Mouse (Mus musculus) midbrain, embryonic 16.5 days (tissue): Measurements from ENCODE around the gene Spem1. TPM values are rescaled to one million over a fixed set of nuclear protein-coding genes. Genes with fewer than 3 reads are reported as not detected.

Experiments used
- ATAC-seq: fragments of 200-750 bp; cut with Nextera tagmentation; 2 replicates; pipeline ENCODE4 v1.8.0; 2017; ENCODE audit warnings: moderate TSS enrichment
- H3K27ac ChIP-seq: fragments of 300-500 bp; sonication (generic); 2 replicates; pipeline ENCODE4 v1.5.1; 2014; ENCODE audit warnings: mild to moderate bottlenecking, low read length, mixed read lengths
- H3K27me3 ChIP-seq: fragments of 300-500 bp; sonication (generic); 2 replicates; pipeline ENCODE4 v1.6.1; 2014; ENCODE audit warnings: low read depth, low read length, mixed read lengths; ENCODE audit not compliant: control insufficient read depth, insufficient read depth
- H3K36me3 ChIP-seq: fragments of 300-500 bp; sonication (generic); 2 replicates; pipeline ENCODE4 v1.6.1; 2014; ENCODE audit warnings: mild to moderate bottlenecking, low read length, moderate library complexity, mixed read lengths; ENCODE audit not compliant: control insufficient read depth, insufficient read depth
- H3K4me1 ChIP-seq: fragments of 300-500 bp; sonication (generic); 2 replicates; pipeline ENCODE4 v1.6.1; 2014; ENCODE audit warnings: mild to moderate bottlenecking, low read length, mixed read lengths; ENCODE audit not compliant: control insufficient read depth, insufficient read depth
- H3K4me2 ChIP-seq: fragments of 300-500 bp; sonication (generic); 2 replicates; pipeline ENCODE4 v1.6.1; 2014; ENCODE audit warnings: mild to moderate bottlenecking, low read length, mixed read lengths
- H3K4me3 ChIP-seq: fragments of 300-500 bp; sonication (generic); 2 replicates; pipeline ENCODE4 v1.5.1; 2014; ENCODE audit warnings: low read depth, mild to moderate bottlenecking, low read length, moderate library complexity, mixed read lengths
- H3K9ac ChIP-seq: fragments of 300-500 bp; sonication (generic); 2 replicates; pipeline ENCODE4 v1.6.1; 2014; ENCODE audit warnings: low read depth, low read length, mixed read lengths
- H3K9me3 ChIP-seq: fragments of 300-500 bp; sonication (generic); replicated peaks from 2 replicates; pipeline ENCODE4 v1.6.1; 2014; ENCODE audit warnings: mild to moderate bottlenecking, low read length, mixed read lengths; ENCODE audit not compliant: control insufficient read depth, poor library complexity, severe bottlenecking
- WGBS: fragments of 180-500 bp; shearing (Covaris S2); extraction: QIAGEN DNeasy Blood & Tissue Kit; methylation state at CpG from one replicate; pipeline ENCODE4 v1.1.7; 2014; 5-methylcytosine and 5-hydroxymethylcytosine counted together
- polyA plus RNA-seq: library from polyadenylated mRNA; unstranded; fragments of >200 nt; fragmentation: Nextera tagmentation; extraction: Ambion mirVana; gene quantifications from 2 replicates; pipeline ENCODE4 v1.2.1, GENCODE M21; 2015

Gene Spem1
- polyA plus RNA-seq, 1 experiment from 2014 or later = 0.24 TPM

- Histone ChIP-seq H3K36me3 (no peaks in the 10 kb centered on the region), H3K27me3 (peaks cover 16% of the 10 kb centered on the region), H3K4me3 (0 out of 2 replicates have a peak overlapping the region, but pooled peaks have one; percentile 1), H3K4me2 (peak overlapping the region; percentile 90), H3K27ac (no peak overlapping the region), H3K9me3 (no peaks in the 10 kb centered on the region), H3K4me1 (peaks cover 43% of the 10 kb centered on the region), H3K9ac (peak overlapping the region; percentile 35; the same call in 1 of the 2 replicates)
- no peak for ATAC-seq
- 5% methylated on average over 12 of the region's 12 CpGs for WGBS
These were observed 17.4 kb downstream of the Spem1 start for GRCm38 (mm10) chr11:69804652-69804940.

- ATAC-seq = peak; percentile 29; the same call in 1 of the 2 replicates
- under 1% methylated on average over 60 of the region's 60 CpGs for WGBS
These were observed 18.0 kb downstream of the Spem1 start for GRCm38 (mm10) chr11:69803786-69804651.

GRCm38 (mm10) chr11:69803328-69803727, 18.7 kb downstream of the Spem1 start:
- Histone ChIP-seq H3K4me1 (peaks cover 48% of the 10 kb centered on the region), H3K9me3 (no peaks in the 10 kb centered on the region), H3K4me3 (peak overlapping the region; percentile 54), H3K27ac (peak overlapping the region; percentile 45), H3K27me3 (peaks cover 16% of the 10 kb centered on the region), H3K4me2 (peak overlapping the region; percentile 90), H3K36me3 (no peaks in the 10 kb centered on the region), H3K9ac (peak overlapping the region; percentile 69)
- WGBS = 1% methylated on average over 12 of the region's 12 CpGs
- ATAC-seq = peak; percentile 2; the same call in 1 of the 2 replicates

More at GRCm38 (mm10) chr11:69803786-69804651, 18.0 kb downstream of the Spem1 start:
- H3K27me3 ChIP-seq = peaks cover 16% of the 10 kb centered on the region
- H3K9ac ChIP-seq = peak overlapping the region; percentile 64
- H3K4me2 ChIP-seq = peak overlapping the region; percentile 90
- peaks cover 48% of the 10 kb centered on the region for H3K4me1 ChIP-seq
- no peaks in the 10 kb centered on the region for H3K36me3 ChIP-seq
- H3K27ac ChIP-seq = peak overlapping the region; percentile 45
- no peaks in the 10 kb centered on the region for H3K9me3 ChIP-seq
- peak overlapping the region; percentile 54 for H3K4me3 ChIP-seq

- Histone ChIP-seq H3K9me3 (no peaks in the 10 kb centered on the region), H3K4me3 (peak overlapping the region; percentile 54), H3K9ac (peak overlapping the region; percentile 69), H3K4me1 (peaks cover 48% of the 10 kb centered on the region), H3K27me3 (peaks cover 16% of the 10 kb centered on the region), H3K36me3 (no peaks in the 10 kb centered on the region), H3K4me2 (peak overlapping the region; percentile 90), H3K27ac (peak overlapping the region; percentile 72)
- ATAC-seq = peak; percentile 18; the same call in 1 of the 2 replicates
- under 1% methylated on average over 33 of the region's 33 CpGs for WGBS
These were observed 19.3 kb downstream of the Spem1 start for GRCm38 (mm10) chr11:69802648-69803105.

- WGBS = 0% methylated on average over 33 of the region's 33 CpGs
- no peak for ATAC-seq
These were observed 20.5 kb downstream of the Spem1 start, which contains the start of gene Fgf11 for GRCm38 (mm10) chr11:69801379-69801977. Gene Fgf11 (minus strand): TSS chr11:69801857.

GRCm38 (mm10) chr11:69800392-69801197, 21.4 kb downstream of the Spem1 start:
- peak overlapping the region; percentile 69 for H3K9ac ChIP-seq
- peak overlapping the region; percentile 90 for H3K4me2 ChIP-seq
- no peaks in the 10 kb centered on the region for H3K36me3 ChIP-seq
- H3K27ac ChIP-seq = peak overlapping the region; percentile 93
- H3K9me3 ChIP-seq = no peaks in the 10 kb centered on the region
- peak; percentile 72 for ATAC-seq
- WGBS = under 1% methylated on average over 36 of the region's 36 CpGs
- H3K4me1 ChIP-seq = peaks cover 48% of the 10 kb centered on the region
- peaks cover 13% of the 10 kb centered on the region for H3K27me3 ChIP-seq
- peak overlapping the region; percentile 54 for H3K4me3 ChIP-seq

More at GRCm38 (mm10) chr11:69801379-69801977, 20.5 kb downstream of the Spem1 start, which contains the start of gene Fgf11:
- peak within 1 kb of the TSS; percentile 69 for H3K9ac ChIP-seq
- H3K27me3 ChIP-seq = peaks cover 14% of the 10 kb centered on the region
- no peaks in the 10 kb centered on the region for H3K9me3 ChIP-seq
- peak within 1 kb of the TSS; percentile 93 for H3K27ac ChIP-seq
- H3K4me3 ChIP-seq = peak within 1 kb of the TSS; percentile 54
- peaks cover 48% of the 10 kb centered on the region for H3K4me1 ChIP-seq
- no peaks in the 10 kb centered on the region for H3K36me3 ChIP-seq
- H3K4me2 ChIP-seq = peak within 1 kb of the TSS; percentile 90

- Histone ChIP-seq H3K4me3 (peak overlapping the region; percentile 54), H3K4me2 (peak overlapping the region; percentile 90), H3K27me3 (peaks cover 9% of the 10 kb centered on the region), H3K9me3 (no peaks in the 10 kb centered on the region), H3K27ac (peak overlapping the region; percentile 93), H3K4me1 (peaks cover 46% of the 10 kb centered on the region), H3K9ac (peak overlapping the region; percentile 69), H3K36me3 (no peaks in the 10 kb centered on the region)
- WGBS = 0% methylated on average over 11 of the region's 11 CpGs
- peak; percentile 23; the same call in 1 of the 2 replicates for ATAC-seq
These were observed 21.9 kb downstream of the Spem1 start for GRCm38 (mm10) chr11:69800138-69800391.

GRCm38 (mm10) chr11:69799394-69800137, 22.4 kb downstream of the Spem1 start:
- 14% methylated on average over 11 of the region's 12 CpGs for WGBS
- Histone ChIP-seq H3K9ac (peak overlapping the region; percentile 69), H3K27ac (peak overlapping the region; percentile 93), H3K4me2 (peak overlapping the region; percentile 90), H3K9me3 (no peaks in the 10 kb centered on the region), H3K4me3 (peak overlapping the region; percentile 54), H3K27me3 (peaks cover 6% of the 10 kb centered on the region), H3K36me3 (no peaks in the 10 kb centered on the region), H3K4me1 (peaks cover 41% of the 10 kb centered on the region)
- no peak for ATAC-seq
